Mouse (Mus musculus): ENCODE results near the gene Nlrp6. TPM values are rescaled to one million over a fixed set of nuclear protein-coding genes. Genes with fewer than 3 reads are reported as not detected.

The Nlrp6 gene
- total RNA-seq, 2 experiments from 2014 or later = not detected

GRCm38 (mm10) chr7:140945247-140945646 is 24.5 kb downstream of the Nlrp6 start:
- intact Hi-C loops (cut with DNase I) = no loop called here
- Histone ChIP-seq H3K27ac (no peak overlapping the region), H3K4me3 (no peak overlapping the region)
- no peak for DNase-seq
- no peak for TF ChIP-seq CTCF (IDR thresholded peaks at IDR 0.05)

- no peak for TF ChIP-seq CTCF (IDR thresholded peaks at IDR 0.05)
- H3K27ac ChIP-seq = peak overlapping the region; percentile 92
- DNase-seq = no peak
- H3K4me3 ChIP-seq = no peak overlapping the region
- intact Hi-C loops (cut with DNase I) = no loop called here
Measured at GRCm38 (mm10) chr7:140946311-140946710, 25.6 kb downstream of the Nlrp6 start.

- no peak for TF ChIP-seq CTCF (IDR thresholded peaks at IDR 0.05)
- no peak for DNase-seq
- Histone ChIP-seq H3K4me3 (no peak overlapping the region), H3K27ac (peak overlapping the region; percentile 92)
- intact Hi-C loops (cut with DNase I) = no loop called here
Measured at GRCm38 (mm10) chr7:140946980-140947379, 26.3 kb downstream of the Nlrp6 start.

- no peak overlapping the region for H3K4me3 ChIP-seq
- no peak for DNase-seq
- peak overlapping the region; percentile 92 for H3K27ac ChIP-seq
- intact Hi-C loops (cut with DNase I) = no loop called here
- TF ChIP-seq CTCF (IDR thresholded peaks at IDR 0.05) = no peak
Measured at GRCm38 (mm10) chr7:140948161-140948560, 27.5 kb downstream of the Nlrp6 start.

- peak overlapping the region; percentile 92 for H3K27ac ChIP-seq
- TF ChIP-seq CTCF (IDR thresholded peaks at IDR 0.05) = no peak
- DNase-seq = no peak
- H3K4me3 ChIP-seq = no peak overlapping the region
- intact Hi-C loops (cut with DNase I) = no loop called here
Measured at GRCm38 (mm10) chr7:140949255-140949654, 28.6 kb downstream of the Nlrp6 start.

- intact Hi-C loops (cut with DNase I) = no loop called here
- TF ChIP-seq CTCF (IDR thresholded peaks at IDR 0.05) = no peak
- Histone ChIP-seq H3K27ac (peak within 1 kb of the TSS; percentile 92), H3K4me3 (peak within 1 kb of the TSS; percentile 47)
- DNase-seq = no peak
Measured at GRCm38 (mm10) chr7:140949824-140950530, 29.3 kb downstream of the Nlrp6 start, which contains the start of gene Ifitm5. Ifitm5 (minus strand) TSS chr7:140950291.

- Histone ChIP-seq H3K4me3 (peak overlapping the region; percentile 47), H3K27ac (peak overlapping the region; percentile 92)
- intact Hi-C loops (cut with DNase I) = no loop called here
- peak; percentile 49 for DNase-seq
- TF ChIP-seq CTCF (IDR thresholded peaks at IDR 0.05) = no peak
Measured at GRCm38 (mm10) chr7:140951051-140951450, 30.3 kb downstream of the Nlrp6 start.

- peak overlapping the region; percentile 92 for H3K27ac ChIP-seq
- no peak for TF ChIP-seq CTCF (IDR thresholded peaks at IDR 0.05)
- peak overlapping the region; percentile 47 for H3K4me3 ChIP-seq
- no peak for DNase-seq
- intact Hi-C loops (cut with DNase I) = no loop called here
Measured at GRCm38 (mm10) chr7:140951765-140952164, 31.1 kb downstream of the Nlrp6 start.

- H3K27ac ChIP-seq = peak overlapping the region; percentile 92
- DNase-seq = no peak
- H3K4me3 ChIP-seq = peak overlapping the region; percentile 82
- intact Hi-C loops (cut with DNase I) = no loop called here
- no peak for TF ChIP-seq CTCF (IDR thresholded peaks at IDR 0.05)
Measured at GRCm38 (mm10) chr7:140952441-140952840, 31.7 kb downstream of the Nlrp6 start.

- H3K27ac ChIP-seq = peak overlapping the region; percentile 92
Measured at GRCm38 (mm10) chr7:140953133-140953532, 32.4 kb downstream of the Nlrp6 start.

GRCm38 (mm10) chr7:140953800-140954732 is 33.4 kb downstream of the Nlrp6 start:
- peak; percentile 42 for DNase-seq
- H3K4me3 ChIP-seq = peak overlapping the region; percentile 82
- intact Hi-C loops (cut with DNase I) = no loop called here
- H3K27ac ChIP-seq = peak overlapping the region; percentile 92
- no peak for TF ChIP-seq CTCF (IDR thresholded peaks at IDR 0.05)

More at GRCm38 (mm10) chr7:140953133-140953532, 32.4 kb downstream of the Nlrp6 start:
- intact Hi-C loops (cut with DNase I) = no loop called here
- no peak for TF ChIP-seq CTCF (IDR thresholded peaks at IDR 0.05)
- H3K4me3 ChIP-seq = peak overlapping the region; percentile 82
- DNase-seq = no peak

- no peak for TF ChIP-seq CTCF (IDR thresholded peaks at IDR 0.05)
- Histone ChIP-seq H3K4me3 (peak overlapping the region; percentile 82), H3K27ac (peak overlapping the region; percentile 92)
- intact Hi-C loops (cut with DNase I) = no loop called here
- DNase-seq = peak; percentile 45
Measured at GRCm38 (mm10) chr7:140954733-140955071, 34.0 kb downstream of the Nlrp6 start.

GRCm38 (mm10) chr7:140955342-140955741 is 34.6 kb downstream of the Nlrp6 start:
- Histone ChIP-seq H3K4me3 (peak overlapping the region; percentile 82), H3K27ac (peak overlapping the region; percentile 92)
- no peak for DNase-seq
- no peak for TF ChIP-seq CTCF (IDR thresholded peaks at IDR 0.05)
- intact Hi-C loops (cut with DNase I) = no loop called here
